ENCODE assay signal across 14 mouse cellular contexts in genomic region chr17:83235227-83235626, GRCm38 (mm10). TPM values are rescaled to one million over a fixed set of nuclear protein-coding genes. Genes with fewer than 3 reads are reported as not detected.
DNase-seq lines count a peak whose midpoint lies in the region; ATAC-seq lines count a peak whose summit lies in the region.
"Had no signal": no experiment of that assay in that cellular context is flagged by ENCODE, and none has a peak within 500 bp of the region (broad histone marks: within the 10 kb centered on the region; RNA-seq: fewer than 3 reads in every experiment).

No protein-coding gene starts in this region.

- H3K27me3 ChIP-seq in hindbrain, embryonic 15.5 days, result no peaks in the 10 kb centered on the region
- no peaks in the 10 kb centered on the region for H3K27me3 ChIP-seq in hindbrain, embryonic 11.5 days (ENCODE audit: control insufficient read depth, insufficient read depth, low read length)
- H3K27me3 ChIP-seq in midbrain, embryonic 14.5 days (ENCODE audit: control insufficient read depth, insufficient read depth, low read length), result peaks cover 72% of the 10 kb centered on the region
- H3K27me3 ChIP-seq in midbrain, embryonic 10.5 days (ENCODE audit: low read depth, poor library complexity, severe bottlenecking), result peaks cover 99% of the 10 kb centered on the region
- H3K27me3 ChIP-seq: liver, embryonic 13.5 days; stomach, embryonic 15.5 days had no signal

- 70% methylated on average over 10 of the region's 10 CpGs for WGBS in hindbrain, embryonic 15.5 days
- WGBS in hindbrain, embryonic 11.5 days, result 89% methylated on average over 10 of the region's 10 CpGs
- WGBS in midbrain, embryonic 14.5 days, result 88% methylated on average over 10 of the region's 10 CpGs
- 90% methylated on average over 10 of the region's 10 CpGs for WGBS in midbrain, embryonic 10.5 days

- H3K9ac ChIP-seq in hindbrain, embryonic 15.5 days, result no peak overlapping the region
- H3K9ac ChIP-seq in hindbrain, embryonic 11.5 days (ENCODE audit: low read depth, low read length), result no peak overlapping the region
- H3K9ac ChIP-seq in midbrain, embryonic 14.5 days (replicated peaks; ENCODE audit: low read length), result no peak overlapping the region
- H3K9ac ChIP-seq: liver, embryonic 13.5 days; stomach, embryonic 15.5 days had no signal

- no peaks in the 10 kb centered on the region for H3K36me3 ChIP-seq in hindbrain, embryonic 15.5 days
- no peaks in the 10 kb centered on the region for H3K36me3 ChIP-seq in hindbrain, embryonic 11.5 days (ENCODE audit: control insufficient read depth, insufficient read depth, low read length)
- H3K36me3 ChIP-seq in midbrain, embryonic 14.5 days (ENCODE audit: control insufficient read depth, insufficient read depth, low read length), result no peaks in the 10 kb centered on the region
- no peaks in the 10 kb centered on the region for H3K36me3 ChIP-seq in midbrain, embryonic 10.5 days
- H3K36me3 ChIP-seq: G1E; liver, embryonic 13.5 days; stomach, embryonic 15.5 days had no signal

- DNase-seq in hindbrain, embryonic 11.5 days (ENCODE audit: low spot score), result no peak
- peak; percentile 86 for DNase-seq in left cerebral cortex, postnatal 4 days
- DNase-seq in left cerebral cortex, adult 8-10 months (ENCODE audit: low spot score in 2 of 2), result no peak
- DNase-seq in cerebellum, adult 11-12 months, result peak; percentile 73
- peak; percentile 52 to 56 for DNase-seq in cerebellum, postnatal 36 days
- no peak for DNase-seq in midbrain, embryonic 14.5 days
- DNase-seq in midbrain, embryonic 10.5 days (ENCODE audit: low spot score), result no peak
- DNase-seq: adrenal gland, adult 8-10 months; liver, embryonic 13.5 days; retina, postnatal 1 day; spleen, adult 18-20 months had no signal

- no peak overlapping the region for H3K4me3 ChIP-seq in hindbrain, embryonic 15.5 days
- H3K4me3 ChIP-seq in hindbrain, embryonic 11.5 days (ENCODE audit: low read depth, low read length), result no peak overlapping the region
- H3K4me3 ChIP-seq in midbrain, embryonic 14.5 days (replicated peaks; ENCODE audit: low read depth, low read length), result no peak overlapping the region
- no peak overlapping the region for H3K4me3 ChIP-seq in midbrain, embryonic 10.5 days
- H3K4me3 ChIP-seq: liver, embryonic 13.5 days; stomach, embryonic 15.5 days had no signal

- H3K4me1 ChIP-seq in hindbrain, embryonic 15.5 days (replicated peaks), result peaks cover 10% of the 10 kb centered on the region; the same call in 1 of the 2 replicates
- 0 out of 2 replicates have a peak, but pooled peaks cover 2% of the 10 kb centered on the region for H3K4me1 ChIP-seq in hindbrain, embryonic 11.5 days (replicated peaks; ENCODE audit: control insufficient read depth, insufficient read depth, low read length)
- H3K4me1 ChIP-seq in midbrain, embryonic 14.5 days (ENCODE audit: control insufficient read depth, insufficient read depth, low read length), result no peaks in the 10 kb centered on the region
- peaks cover 14% of the 10 kb centered on the region for H3K4me1 ChIP-seq in midbrain, embryonic 10.5 days
- H3K4me1 ChIP-seq: liver, embryonic 13.5 days had no signal

- no peak overlapping the region for H3K4me2 ChIP-seq in hindbrain, embryonic 15.5 days
- H3K4me2 ChIP-seq in hindbrain, embryonic 11.5 days (replicated peaks; ENCODE audit: low read depth, low read length), result no peak overlapping the region
- no peak overlapping the region for H3K4me2 ChIP-seq in midbrain, embryonic 14.5 days (ENCODE audit: low read length)
- H3K4me2 ChIP-seq: liver, embryonic 13.5 days; stomach, embryonic 15.5 days had no signal

- peak; percentile 56; the same call in 1 of the 2 replicates for ATAC-seq in hindbrain, embryonic 15.5 days (ENCODE audit: low FRiP score, low read depth)
- no peak for ATAC-seq in hindbrain, embryonic 11.5 days (ENCODE audit: low FRiP score)
- ATAC-seq in midbrain, embryonic 14.5 days (ENCODE audit: low FRiP score, low TSS enrichment), result no peak

- intact Hi-C loops in left cerebral cortex, postnatal 4 days (cut with DNase I), result no loop called here

- no peaks in the 10 kb centered on the region for H3K9me3 ChIP-seq in hindbrain, embryonic 15.5 days
- no peaks in the 10 kb centered on the region for H3K9me3 ChIP-seq in hindbrain, embryonic 11.5 days (ENCODE audit: control insufficient read depth, low read length)
- no peaks in the 10 kb centered on the region for H3K9me3 ChIP-seq in midbrain, embryonic 14.5 days (ENCODE audit: control insufficient read depth, low read length)
- no peaks in the 10 kb centered on the region for H3K9me3 ChIP-seq in midbrain, embryonic 10.5 days (replicated peaks)
- H3K9me3 ChIP-seq: liver, embryonic 13.5 days; stomach, embryonic 15.5 days had no signal

- H3K27ac ChIP-seq in hindbrain, embryonic 15.5 days (replicated peaks), result peak overlapping the region; percentile 42; the same call in 1 of the 2 replicates
- no peak overlapping the region for H3K27ac ChIP-seq in hindbrain, embryonic 11.5 days (ENCODE audit: low read depth, low read length)
- H3K27ac ChIP-seq in midbrain, embryonic 14.5 days (replicated peaks; ENCODE audit: low read depth, low read length), result no peak overlapping the region
- no peak overlapping the region for H3K27ac ChIP-seq in midbrain, embryonic 10.5 days (replicated peaks)
- H3K27ac ChIP-seq: liver, embryonic 13.5 days; stomach, embryonic 15.5 days had no signal

RNA-seq across cellular contexts. Expression of gene Pkdcc, which starts 20.1 kb away (rescaled TPM):
- 5.7 and 7.1 TPM in 2 replicates for polyA plus RNA-seq in hindbrain, embryonic 15.5 days (2015; fragmentation: Nextera tagmentation; extraction: Ambion mirVana)
- polyA plus RNA-seq in hindbrain, embryonic 11.5 days (2014; fragmentation: Nextera tagmentation; extraction: Ambion mirVana), result 9.6 and 10.8 TPM in 2 replicates
- total RNA-seq in left cerebral cortex, postnatal 4 days (2021), result 10 to 100 TPM; 22.1 to 25.2 TPM
- 10 to 100 TPM; 13.1 to 16.5 (median 14.4) TPM for total RNA-seq in left cerebral cortex, adult 8-10 months (2022)
- 5.1 and 7.2 TPM in 2 replicates for polyA plus RNA-seq in midbrain, embryonic 14.5 days (2014; fragmentation: Nextera tagmentation; extraction: Ambion mirVana)
- 4.9 and 6.0 TPM in 2 replicates for polyA plus RNA-seq in midbrain, embryonic 10.5 days (2016; fragmentation: Nextera tagmentation; extraction: Ambion mirVana)
- total RNA-seq: G1E had no signal
- polyA plus RNA-seq: G1E had no signal

Comparison
In these comparisons a context has a peak if more than half of its experiments do, and no peak if none do; other contexts are left out.
1. DNase-seq: peak in left cerebral cortex, postnatal 4 days (single experiment), cerebellum, adult 11-12 months (single experiment) and cerebellum, postnatal 36 days (2 of 2); none in hindbrain, embryonic 11.5 days (single experiment), left cerebral cortex, adult 8-10 months (0 of 2), midbrain, embryonic 14.5 days (single experiment) and midbrain, embryonic 10.5 days (single experiment).